Comparison of ENCODE assay signal across 9 mouse cellular contexts in genomic region chr3:98025921-98026880, GRCm38 (mm10). TPM values are rescaled to one million over a fixed set of nuclear protein-coding genes. Genes with fewer than 3 reads are reported as not detected.
A peak's percentile ranks its signal among the peaks of the same experiment; 100 is the strongest.
DNase-seq lines count a peak whose midpoint lies in the region; ATAC-seq and TF ChIP-seq lines count a peak whose summit lies in the region.
"Had no signal": no experiment of that assay in that cellular context is flagged by ENCODE, and none has a peak within 500 bp of the region (broad histone marks: within the 10 kb centered on the region; RNA-seq: fewer than 3 reads in every experiment).

No protein-coding gene starts in this region.

- peak; percentile 67 to 80 for DNase-seq in lung, adult 18-20 months
- no peak for DNase-seq in lung, adult 2 months
- DNase-seq in limb, embryonic 10.5 days (ENCODE audit: low spot score), result no peak
- peak; percentile 54 for DNase-seq in midbrain, embryonic 14.5 days
- DNase-seq in c-Kit-positive CD71-positive TER-119-positive erythroid progenitor cells, embryonic 14.5 days (ENCODE audit: low spot score), result no peak
- DNase-seq in adrenal gland, postnatal 36 days, result no peak

- H3K36me3 ChIP-seq in heart, embryonic 12.5 days, result no peaks in the 10 kb centered on the region
- H3K36me3 ChIP-seq in limb, embryonic 10.5 days, result no peaks in the 10 kb centered on the region
- no peaks in the 10 kb centered on the region for H3K36me3 ChIP-seq in midbrain, embryonic 14.5 days (ENCODE audit: control insufficient read depth, insufficient read depth, low read length)

- H3K27me3 ChIP-seq in heart, embryonic 12.5 days (replicated peaks), result no peaks in the 10 kb centered on the region
- no peaks in the 10 kb centered on the region for H3K27me3 ChIP-seq in limb, embryonic 10.5 days (ENCODE audit: low read depth, poor library complexity, severe bottlenecking)
- H3K27me3 ChIP-seq in midbrain, embryonic 14.5 days (ENCODE audit: control insufficient read depth, insufficient read depth, low read length), result no peaks in the 10 kb centered on the region

- no peak for TF ChIP-seq CTCF in lung, adult 2 months (IDR thresholded peaks at IDR 0.05; ENCODE audit: insufficient read depth, low read length)

- peak; percentile 60; the same call in 1 of the 2 replicates for ATAC-seq in heart, embryonic 12.5 days (ENCODE audit: insufficient number of reproducible peaks, low FRiP score)
- ATAC-seq in midbrain, embryonic 14.5 days (ENCODE audit: low FRiP score, low TSS enrichment), result no peak
- ATAC-seq in granulocyte monocyte progenitor cell, adult 5-6 weeks (replicated peaks; ENCODE audit: poor library complexity, severe bottlenecking), result no peak

- peak overlapping the region; percentile 35; the same call in 1 of the 2 replicates for H3K9ac ChIP-seq in heart, embryonic 12.5 days
- no peak overlapping the region for H3K9ac ChIP-seq in midbrain, embryonic 14.5 days (replicated peaks; ENCODE audit: low read length)

- H3K4me2 ChIP-seq in heart, embryonic 12.5 days, result peak overlapping the region; percentile 73
- H3K4me2 ChIP-seq in midbrain, embryonic 14.5 days (ENCODE audit: low read length), result no peak overlapping the region

- TF ChIP-seq POLR2A in lung, adult 2 months (IDR thresholded peaks at IDR 0.05; ENCODE audit: borderline replicate concordance, extremely low read depth, low read depth, low read length), result no peak

- H3K4me1 ChIP-seq in lung, adult 2 months (ENCODE audit: control insufficient read depth, insufficient read depth, low read length), result peaks cover 48% of the 10 kb centered on the region
- H3K4me1 ChIP-seq in heart, embryonic 12.5 days (replicated peaks), result peaks cover 75% of the 10 kb centered on the region
- peaks cover 65% of the 10 kb centered on the region for H3K4me1 ChIP-seq in limb, embryonic 10.5 days
- peaks cover 20% of the 10 kb centered on the region; the same call in 1 of the 2 replicates for H3K4me1 ChIP-seq in midbrain, embryonic 14.5 days (ENCODE audit: control insufficient read depth, insufficient read depth, low read length)

- WGBS in lung, adult 2 months, result 44% methylated on average over 10 of the region's 10 CpGs
- 24% methylated on average over 10 of the region's 10 CpGs for WGBS in heart, embryonic 12.5 days
- WGBS in limb, embryonic 10.5 days, result 52% methylated on average over 10 of the region's 10 CpGs
- WGBS in midbrain, embryonic 14.5 days, result 31% methylated on average over 10 of the region's 10 CpGs

- H3K4me3 ChIP-seq in lung, adult 2 months (replicated peaks; ENCODE audit: extremely low read depth, low read depth, low read length), result no peak overlapping the region
- H3K4me3 ChIP-seq in heart, embryonic 12.5 days, result no peak overlapping the region
- no peak overlapping the region for H3K4me3 ChIP-seq in limb, embryonic 10.5 days
- no peak overlapping the region for H3K4me3 ChIP-seq in midbrain, embryonic 14.5 days (replicated peaks; ENCODE audit: low read depth, low read length)
- H3K4me3 ChIP-seq: erythroblast, embryonic 14.5 days had no signal

- H3K27ac ChIP-seq in heart, embryonic 12.5 days (ENCODE audit: poor library complexity, severe bottlenecking), result peak overlapping the region; percentile 99
- 0 out of 2 replicates have a peak overlapping the region, but pooled peaks have one; percentile 64 for H3K27ac ChIP-seq in limb, embryonic 10.5 days
- 0 out of 2 replicates have a peak overlapping the region, but pooled peaks have one; percentile 28 for H3K27ac ChIP-seq in midbrain, embryonic 14.5 days (replicated peaks; ENCODE audit: low read depth, low read length)

- no peaks in the 10 kb centered on the region for H3K9me3 ChIP-seq in heart, embryonic 12.5 days (replicated peaks)
- H3K9me3 ChIP-seq in limb, embryonic 10.5 days (replicated peaks), result no peaks in the 10 kb centered on the region
- H3K9me3 ChIP-seq in midbrain, embryonic 14.5 days (ENCODE audit: control insufficient read depth, low read length), result no peaks in the 10 kb centered on the region

RNA-seq across cellular contexts. Expression of gene Notch2, which starts 12.9 kb away (rescaled TPM):
- 43.0 and 48.7 TPM in 2 replicates for polyA plus RNA-seq in lung, adult 2 months (2012; rRNA removed)
- 16.7 and 17.7 TPM in 2 replicates for polyA plus RNA-seq in heart, embryonic 12.5 days (2016; fragmentation: Nextera tagmentation; extraction: Ambion mirVana)
- polyA plus RNA-seq in limb, embryonic 10.5 days (2016; fragmentation: Nextera tagmentation; extraction: Ambion mirVana), result 22.7 and 29.6 TPM in 2 replicates
- polyA plus RNA-seq in midbrain, embryonic 14.5 days (2014; fragmentation: Nextera tagmentation; extraction: Ambion mirVana), result 5.2 and 10.8 TPM in 2 replicates
- 10 to 100 TPM; 66.1 to 76.2 TPM for total RNA-seq in adrenal gland, postnatal 36 days (2021)
- 27.9 TPM in 2 replicates for total RNA-seq in granulocyte monocyte progenitor cell, adult 5-6 weeks (2014; fragmentation: Nextera tagmentation)
- 23.1 and 31.3 TPM in 2 replicates for total RNA-seq in granulocyte monocyte progenitor cell, adult 5-6 weeks (2017)

Comparison
In these comparisons a context has a peak if more than half of its experiments do, and no peak if none do; other contexts are left out.
1. DNase-seq: peak in lung, adult 18-20 months (2 of 2) and midbrain, embryonic 14.5 days (single experiment); none in lung, adult 2 months (single experiment), limb, embryonic 10.5 days (single experiment), c-Kit-positive CD71-positive TER-119-positive erythroid progenitor cells, embryonic 14.5 days (single experiment) and adrenal gland, postnatal 36 days (0 of 2).
2. H3K27ac ChIP-seq: peak in every context shown above with its lines; median percentile 99 in heart, embryonic 12.5 days; 64 in limb, embryonic 10.5 days; 28 in midbrain, embryonic 14.5 days.